Mouse (Mus musculus) cerebellum, adult 2 months (tissue): Measurements from ENCODE around the gene Xpnpep1.

Experiments
- CTCF ChIP-seq: fragments of 200-500 bp; IDR thresholded peaks from 2 replicates; pipeline ENCODE4 v1.5.1; 2011; ENCODE audit warnings: low read depth, mild to moderate bottlenecking, control low read depth, low read length, moderate library complexity, borderline replicate concordance; ENCODE audit not compliant: insufficient read depth
- POLR2A ChIP-seq: fragments of 200-500 bp; IDR thresholded peaks from 2 replicates; pipeline ENCODE4 v1.6.1; 2011; ENCODE audit warnings: low read length, control low read depth, borderline replicate concordance; ENCODE audit not compliant: insufficient read depth

GRCm38 (mm10) chr19:53069451-53069850, 29.4 kb upstream of the Xpnpep1 start:
- TF ChIP-seq CTCF (no peak), POLR2A (no peak)
